Comparison of ENCODE assay signal across 7 mouse cellular contexts in genomic region chr16:94302274-94303202, GRCm38 (mm10). TPM values are rescaled to one million over a fixed set of nuclear protein-coding genes. Genes with fewer than 3 reads are reported as not detected.
DNase-seq lines count a peak whose midpoint lies in the region; ATAC-seq and TF ChIP-seq lines count a peak whose summit lies in the region.

No protein-coding gene starts in this region.

- peak overlapping the region; percentile 39 for H3K9ac ChIP-seq in forebrain, postnatal 0 days
- H3K9ac ChIP-seq in hindbrain, embryonic 16.5 days (ENCODE audit: low read depth, low read length), result peak overlapping the region; percentile 65

- peak; percentile 50 for TF ChIP-seq CTCF in forebrain, postnatal 0 days (IDR thresholded peaks at IDR 0.05; ENCODE audit: low read depth)

- no peaks in the 10 kb centered on the region for H3K9me3 ChIP-seq in forebrain, postnatal 0 days (ENCODE audit: low read length)
- H3K9me3 ChIP-seq in hindbrain, embryonic 16.5 days (ENCODE audit: control insufficient read depth, low read length), result no peaks in the 10 kb centered on the region; the same call in 1 of the 2 replicates
- H3K9me3 ChIP-seq in megakaryocyte, embryonic 14.5 days, result peaks cover 20% of the 10 kb centered on the region

- intact Hi-C loops in left cerebral cortex, postnatal 36 days (cut with DNase I), result no loop called here

- H3K4me1 ChIP-seq in forebrain, postnatal 0 days (ENCODE audit: insufficient read depth), result 0 out of 2 replicates have a peak, but pooled peaks cover 11% of the 10 kb centered on the region
- peaks cover 7% of the 10 kb centered on the region for H3K4me1 ChIP-seq in hindbrain, embryonic 16.5 days (ENCODE audit: control insufficient read depth, insufficient read depth, low read depth, low read length)
- H3K4me1 ChIP-seq in megakaryocyte, embryonic 14.5 days, result peaks cover 23% of the 10 kb centered on the region

- H3K4me3 ChIP-seq in forebrain, postnatal 0 days (ENCODE audit: low read depth, low read length), result peak overlapping the region; percentile 19; the same call in 1 of the 2 replicates
- peak overlapping the region; percentile 33 for H3K4me3 ChIP-seq in hindbrain, embryonic 16.5 days (ENCODE audit: low read length)
- peak overlapping the region; percentile 44 for H3K4me3 ChIP-seq in megakaryocyte, embryonic 14.5 days (replicated peaks)

- peak; percentile 67 for DNase-seq in R1 (ENCODE audit: low read depth, low spot score)
- peak; percentile 83 to 84 for DNase-seq in cerebellum, adult 18-20 months
- peak; percentile 38 for DNase-seq in forebrain, postnatal 0 days
- DNase-seq in left cerebral cortex, postnatal 36 days (ENCODE audit: low spot score in 2 of 2), result peak; percentile 60 to 74
- peak; percentile 30 for DNase-seq in right cerebral cortex, postnatal 4 days

- no peaks in the 10 kb centered on the region for H3K36me3 ChIP-seq in forebrain, postnatal 0 days (ENCODE audit: insufficient read depth)
- H3K36me3 ChIP-seq in hindbrain, embryonic 16.5 days (ENCODE audit: control insufficient read depth, insufficient read depth, low read length), result no peaks in the 10 kb centered on the region
- H3K36me3 ChIP-seq in megakaryocyte, embryonic 14.5 days (replicated peaks; ENCODE audit: low read length), result no peaks in the 10 kb centered on the region

- no peak overlapping the region for H3K27ac ChIP-seq in forebrain, postnatal 0 days (ENCODE audit: low read depth, low read length)
- H3K27ac ChIP-seq in hindbrain, embryonic 16.5 days (ENCODE audit: low read depth, low read length), result peak overlapping the region; percentile 59

- no peaks in the 10 kb centered on the region for H3K27me3 ChIP-seq in forebrain, postnatal 0 days (ENCODE audit: insufficient read depth, low read length)
- H3K27me3 ChIP-seq in hindbrain, embryonic 16.5 days (replicated peaks; ENCODE audit: control insufficient read depth, insufficient read depth, low read length), result no peaks in the 10 kb centered on the region
- H3K27me3 ChIP-seq in megakaryocyte, embryonic 14.5 days (replicated peaks), result peaks cover 27% of the 10 kb centered on the region

- WGBS in forebrain, postnatal 0 days, result 7% methylated on average over 30 of the region's 30 CpGs
- 7% methylated on average over 30 of the region's 30 CpGs for WGBS in hindbrain, embryonic 16.5 days

- ATAC-seq in forebrain, postnatal 0 days, result peak; percentile 75
- peak; percentile 84 for ATAC-seq in hindbrain, embryonic 16.5 days

- H3K4me2 ChIP-seq in forebrain, postnatal 0 days (ENCODE audit: low read depth), result peak overlapping the region; percentile 46
- H3K4me2 ChIP-seq in hindbrain, embryonic 16.5 days (ENCODE audit: low read length), result peak overlapping the region; percentile 60

RNA-seq across cellular contexts. Expression of gene Hlcs, which starts 10.8 kb away (rescaled TPM):
- 5.5 and 6.8 TPM in 2 replicates for total RNA-seq in forebrain, postnatal 0 days (2014; rRNA removed)
- 2.7 and 5.8 TPM in 2 replicates for polyA plus RNA-seq in forebrain, postnatal 0 days (2015; fragmentation: Nextera tagmentation; extraction: Ambion mirVana)
- 7.9 and 8.3 TPM in 2 replicates for polyA plus RNA-seq in hindbrain, embryonic 16.5 days (2015; fragmentation: Nextera tagmentation; extraction: Ambion mirVana)
- 10 to 100 TPM; 15.6 to 20.0 TPM for total RNA-seq in left cerebral cortex, postnatal 36 days (2021)
- 1.6 and 1.8 TPM in 2 replicates for polyA plus RNA-seq in megakaryocyte, embryonic 14.5 days (2012; ENCODE audit: insufficient read depth, low replicate concordance)

RNA-seq across cellular contexts. Expression of gene Ripply3, which starts 25.7 kb away (rescaled TPM):
- total RNA-seq in forebrain, postnatal 0 days (2014; rRNA removed), result 0.14 and 0.69 TPM in 2 replicates
- polyA plus RNA-seq in forebrain, postnatal 0 days (2015; fragmentation: Nextera tagmentation; extraction: Ambion mirVana), result 0.54 and 0.74 TPM in 2 replicates
- polyA plus RNA-seq in hindbrain, embryonic 16.5 days (2015; fragmentation: Nextera tagmentation; extraction: Ambion mirVana), result 0.84 and 1.3 TPM in 2 replicates
- under 1 TPM in 1 of 2 experiments, not detected in 1; 0.25 TPM for total RNA-seq in left cerebral cortex, postnatal 36 days (2021)
- polyA plus RNA-seq in megakaryocyte, embryonic 14.5 days (2012; ENCODE audit: insufficient read depth, low replicate concordance), result not detected in 2 replicates

Comparison
In these comparisons a context has a peak if more than half of its experiments do, and no peak if none do; other contexts are left out.
1. DNase-seq: peak in every context shown above with its lines; median percentile 84 in cerebellum, adult 18-20 months; 67 in R1; 67 in left cerebral cortex, postnatal 36 days; 38 in forebrain, postnatal 0 days; 30 in right cerebral cortex, postnatal 4 days.